Mouse (Mus musculus) myocyte (in vitro differentiated cells): Measurements from ENCODE around the gene Olfr49. TPM values are rescaled to one million over a fixed set of nuclear protein-coding genes. Genes with fewer than 3 reads are reported as not detected.

ENCODE experiments used
- H3K27me3 ChIP-seq: one replicate; pipeline ENCODE4 v1.6.1; 2011; ENCODE audit not compliant: control insufficient read depth, insufficient read depth, insufficient read length
- H3K36me3 ChIP-seq: one replicate; pipeline ENCODE4 v1.6.1; 2011; ENCODE audit not compliant: control insufficient read depth, insufficient read depth
- H3K4me2 ChIP-seq: one replicate; pipeline ENCODE4 v1.6.1; 2011; ENCODE audit warnings: low read depth, control low read depth
- H3K4me3 ChIP-seq: one replicate; pipeline ENCODE4 v1.5.1; 2011; ENCODE audit warnings: mild to moderate bottlenecking, control low read depth, moderate library complexity
- H3K79me2 ChIP-seq: one replicate; pipeline ENCODE4 v1.6.1; 2011; ENCODE audit not compliant: control insufficient read depth, insufficient read depth
- H3ac ChIP-seq: one replicate; pipeline ENCODE4 v1.6.1; 2011; ENCODE audit not compliant: control insufficient read depth, insufficient read length
- CEBPB ChIP-seq: IDR thresholded peaks from 2 replicates; pipeline ENCODE4 v1.6.1; 2011; ENCODE audit warnings: mild to moderate bottlenecking, moderate library complexity; ENCODE audit not compliant: poor library complexity, insufficient read depth, severe bottlenecking
- E2F4 ChIP-seq: IDR thresholded peaks from one replicate; pipeline ENCODE4 v1.6.1; 2011; ENCODE audit warnings: mild to moderate bottlenecking, control low read depth, moderate library complexity; ENCODE audit not compliant: insufficient read depth
- MAX ChIP-seq: IDR thresholded peaks from one replicate; pipeline ENCODE4 v1.6.1; 2011; ENCODE audit warnings: low read depth, mild to moderate bottlenecking, control low read depth
- MYOD1 ChIP-seq, 3 experiments: IDR thresholded peaks; one replicate each; pipeline ENCODE4 v1.6.1; 2011; ENCODE audit warnings: control low read depth in 2 of 3, low read depth in 2 of 3, mild to moderate bottlenecking in 2 of 3, moderate library complexity in 1 of 3; ENCODE audit not compliant: insufficient read length in 2 of 3, control insufficient read depth in 1 of 3
- MYOG ChIP-seq, 3 experiments: IDR thresholded peaks; one replicate each; pipeline ENCODE4 v1.6.1; 2011; ENCODE audit warnings: control low read depth in 2 of 3, low read depth in 2 of 3, mild to moderate bottlenecking in 2 of 3; ENCODE audit not compliant: insufficient read length in 2 of 3, control insufficient read depth in 1 of 3, insufficient read depth in 1 of 3
- POLR2A ChIP-seq: IDR thresholded peaks from one replicate; pipeline ENCODE4 v1.6.1; 2011; ENCODE audit warnings: low read depth, mild to moderate bottlenecking, control low read depth, moderate library complexity; ENCODE audit not compliant: insufficient read length
- POLR2AphosphoS2 ChIP-seq: IDR thresholded peaks from one replicate; pipeline ENCODE4 v1.6.1; 2011; ENCODE audit warnings: low read depth, control low read depth; ENCODE audit not compliant: insufficient read length
- REST ChIP-seq: IDR thresholded peaks from one replicate; pipeline ENCODE4 v1.6.1; 2011; ENCODE audit warnings: mild to moderate bottlenecking, control low read depth, moderate library complexity; ENCODE audit not compliant: insufficient read depth, insufficient read length
- SRF ChIP-seq: IDR thresholded peaks from one replicate; pipeline ENCODE4 v1.6.1; 2011; ENCODE audit warnings: low read depth; ENCODE audit not compliant: control insufficient read depth, insufficient read length
- TCF12 ChIP-seq: IDR thresholded peaks from one replicate; pipeline ENCODE4 v1.6.1; 2011; ENCODE audit warnings: mild to moderate bottlenecking, control low read depth; ENCODE audit not compliant: poor library complexity, insufficient read depth, severe bottlenecking
- TCF3 ChIP-seq: IDR thresholded peaks from one replicate; pipeline ENCODE4 v1.6.1; 2011; ENCODE audit warnings: low read depth, control low read depth; ENCODE audit not compliant: insufficient read length
- USF1 ChIP-seq: IDR thresholded peaks from one replicate; pipeline ENCODE4 v1.6.1; 2011; ENCODE audit warnings: low read depth, mild to moderate bottlenecking, control low read depth, moderate library complexity
- polyA plus RNA-seq: library from polyadenylated mRNA; unstranded; fragments of >200 nt; fragmentation: generic; extraction: Trizol; gene quantifications from one replicate; pipeline ENCODE4 v1.2.1, GENCODE M21; 2012; ENCODE audit warnings: missing spikeins

The Olfr49 gene
- polyA plus RNA-seq, 1 experiment: not detected

DNA sequence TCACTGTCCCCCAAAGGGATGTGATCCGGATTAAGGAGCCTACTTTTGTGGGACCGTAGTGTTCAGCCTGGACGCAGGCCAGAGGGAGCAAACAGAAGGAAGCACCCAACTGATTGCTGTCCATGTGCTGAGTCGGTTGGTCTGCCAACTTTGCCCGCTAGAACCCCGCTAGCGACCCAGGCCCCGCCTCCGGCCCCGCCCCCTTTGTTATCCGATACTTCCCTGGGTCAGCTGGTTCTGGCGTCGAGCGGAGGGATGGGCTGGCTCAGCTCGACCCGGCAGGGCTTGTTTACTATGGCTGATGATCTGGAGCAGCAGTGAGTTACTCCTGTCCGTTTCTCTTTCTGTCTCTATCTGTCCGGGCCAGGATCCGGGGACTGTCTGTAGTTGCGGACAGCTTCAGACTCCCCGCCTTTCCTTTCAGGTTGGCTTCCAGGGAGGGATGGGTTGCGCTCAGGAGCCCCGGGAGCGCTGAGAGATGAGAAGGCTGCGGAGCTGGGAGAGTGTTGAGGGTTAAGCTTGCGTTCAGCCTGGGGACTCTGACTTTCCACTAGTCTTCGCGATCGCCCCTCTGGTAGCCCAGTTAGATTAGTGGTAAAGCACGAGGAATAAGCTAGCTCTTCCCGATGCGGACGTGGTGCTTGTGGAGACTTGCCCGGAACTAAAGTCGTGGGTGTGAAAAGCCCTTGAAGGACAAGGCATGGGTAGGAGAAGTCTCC lies 25.6 kb downstream of the Olfr49 start:
- TF ChIP-seq MAX (no peak), MYOD1 (IDR thresholded peaks at IDR 0.05; ENCODE audit: control insufficient read depth in 1 of 3, insufficient read length in 2 of 3, low read depth in 2 of 3) (no peak), USF1 (peak; percentile 71), CEBPB (no peak), SRF (no peak), E2F4 (no peak), POLR2A (peak; percentile 74), REST (no peak), TCF12 (no peak), POLR2AphosphoS2 (peak; percentile 75), TCF3 (no peak), MYOG (IDR thresholded peaks at IDR 0.05; ENCODE audit: control insufficient read depth in 1 of 3, insufficient read depth in 1 of 3, insufficient read length in 2 of 3, low read depth in 2 of 3) (no peak)
- H3K4me2 ChIP-seq: peak overlapping the region; percentile 90

DNA sequence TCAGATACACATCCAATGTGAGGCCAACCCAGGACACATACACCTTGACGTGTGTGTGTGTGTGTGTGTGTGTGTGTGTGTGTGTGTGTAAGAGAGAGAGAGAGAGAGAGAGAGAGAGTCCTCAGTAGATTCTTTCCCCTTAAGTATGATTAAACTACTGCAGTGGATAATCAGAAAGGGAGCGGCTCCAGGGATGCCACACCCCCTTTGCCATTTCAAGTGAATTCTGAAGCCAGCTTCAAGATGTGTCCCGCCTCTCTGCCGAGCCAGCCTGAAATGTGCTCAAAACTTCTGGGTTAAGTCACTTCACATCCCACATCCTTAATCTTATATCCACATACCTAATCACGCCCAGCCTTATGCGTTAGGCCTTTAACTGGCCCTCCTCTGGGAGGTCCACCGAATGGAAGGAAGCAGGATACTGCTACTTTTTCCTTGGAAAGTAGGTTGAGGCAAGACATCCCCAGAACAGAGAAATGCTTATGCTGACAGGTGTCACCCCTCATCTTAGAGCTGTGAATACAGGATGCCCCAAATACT lies 26.5 kb downstream of the Olfr49 start:
- Histone ChIP-seq H3K27me3 (no peaks in the 10 kb centered on the region), H3K4me3 (no peak overlapping the region), H3K79me2 (peaks cover 5% of the 10 kb centered on the region), H3ac (no peak overlapping the region), H3K36me3 (no peaks in the 10 kb centered on the region), H3K4me2 (peak overlapping the region; percentile 90)
- no peak for TF ChIP-seq E2F4
- no peak for TF ChIP-seq USF1
- TF ChIP-seq REST: no peak
- no peak for TF ChIP-seq MAX
- TF ChIP-seq TCF12: no peak

More for the DNA sequence above, 25.6 kb downstream of the Olfr49 start:
- Histone ChIP-seq H3K79me2 (no peaks in the 10 kb centered on the region), H3ac (no peak overlapping the region), H3K4me3 (peak overlapping the region; percentile 57), H3K36me3 (no peaks in the 10 kb centered on the region), H3K27me3 (no peaks in the 10 kb centered on the region)

DNA sequence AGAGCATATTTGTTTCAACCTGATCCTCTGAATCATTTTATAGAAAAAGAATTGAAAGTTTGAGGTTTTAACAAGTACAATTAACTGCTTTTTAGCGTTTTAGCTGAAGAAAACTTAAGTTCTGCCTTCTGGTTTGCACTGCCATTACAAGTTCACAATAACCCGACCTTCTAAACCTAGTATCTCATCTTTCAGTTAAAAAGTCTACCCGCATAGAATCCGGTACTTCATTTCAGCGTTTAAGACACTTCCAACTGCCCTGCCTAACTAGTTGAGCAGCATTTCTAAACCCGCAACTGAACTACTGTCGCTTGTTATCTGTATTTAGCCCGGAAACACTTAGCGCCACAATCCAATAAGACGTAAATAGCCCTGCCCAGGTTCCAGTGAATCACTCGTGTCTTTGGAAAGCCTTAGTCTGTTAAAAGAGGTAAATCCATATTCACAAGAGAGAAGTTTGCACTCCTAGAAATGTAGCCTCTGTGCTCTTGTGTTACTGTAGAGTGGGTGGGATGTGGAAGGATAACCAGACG lies 30.0 kb downstream of the Olfr49 start:
- Histone ChIP-seq H3K27me3 (no peaks in the 10 kb centered on the region), H3K36me3 (no peaks in the 10 kb centered on the region), H3ac (no peak overlapping the region), H3K4me2 (peak overlapping the region; percentile 93), H3K4me3 (peak overlapping the region; percentile 85), H3K79me2 (peaks cover 38% of the 10 kb centered on the region)
- TF ChIP-seq MYOD1 (IDR thresholded peaks at IDR 0.05; ENCODE audit: control insufficient read depth in 1 of 3, insufficient read length in 2 of 3, low read depth in 2 of 3) (no peak), MYOG (IDR thresholded peaks at IDR 0.05; ENCODE audit: control insufficient read depth in 1 of 3, insufficient read depth in 1 of 3, insufficient read length in 2 of 3, low read depth in 2 of 3) (no peak), USF1 (no peak), POLR2A (no peak), SRF (no peak), REST (no peak), MAX (no peak), CEBPB (no peak), TCF3 (no peak), POLR2AphosphoS2 (no peak), TCF12 (no peak), E2F4 (no peak)

DNA sequence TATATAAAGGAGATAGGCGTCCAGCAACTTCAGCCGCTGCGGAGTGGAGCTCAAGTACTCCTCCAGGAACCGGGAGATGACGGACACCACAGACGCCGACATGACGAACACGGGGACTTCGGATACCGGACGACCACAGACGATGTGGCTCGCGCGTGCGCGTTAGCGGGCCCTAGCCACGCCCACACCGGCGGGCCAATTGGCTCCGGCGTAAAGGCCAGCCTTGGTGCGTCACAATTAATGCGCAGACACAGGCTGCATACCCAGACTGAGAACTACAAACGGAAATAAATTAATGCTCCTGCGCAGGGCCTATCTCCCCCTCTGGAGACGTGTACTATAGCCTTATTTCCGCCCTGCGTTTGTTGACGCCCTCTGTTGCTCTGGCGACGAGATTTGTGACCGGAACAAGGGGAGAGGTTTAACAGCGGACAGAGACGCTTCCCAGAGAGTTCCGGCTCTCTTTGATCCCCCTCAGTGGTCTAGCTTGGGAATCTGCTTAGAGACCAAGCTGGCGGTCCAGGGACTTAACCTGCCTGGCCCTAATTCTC lies 30.9 kb downstream of the Olfr49 start, which contains the start of the genes Dad1 and Abhd4:
Gene Dad1, minus strand, starts transcription at position 364 of the 551 bp plus-strand sequence.
Gene Abhd4, plus strand, starts transcription at position 448 of the 551 bp plus-strand sequence.
- Histone ChIP-seq H3K4me3 (peak within 1 kb of the TSS; percentile 85), H3K79me2 (peaks cover 47% of the 10 kb centered on the region), H3K36me3 (no peaks in the 10 kb centered on the region), H3ac (no peak within 1 kb of the TSS), H3K27me3 (no peaks in the 10 kb centered on the region), H3K4me2 (peak within 1 kb of the TSS; percentile 93)
- peak; percentile 48 for TF ChIP-seq SRF
- peak; percentile 98 for TF ChIP-seq POLR2A
- no peak for TF ChIP-seq MYOG (IDR thresholded peaks at IDR 0.05; ENCODE audit: control insufficient read depth in 1 of 3, insufficient read depth in 1 of 3, insufficient read length in 2 of 3, low read depth in 2 of 3)
- TF ChIP-seq USF1: peak; percentile 7
- no peak for TF ChIP-seq E2F4
- peak; percentile 96 for TF ChIP-seq POLR2AphosphoS2
- TF ChIP-seq REST: no peak
- TF ChIP-seq TCF12: no peak

DNA sequence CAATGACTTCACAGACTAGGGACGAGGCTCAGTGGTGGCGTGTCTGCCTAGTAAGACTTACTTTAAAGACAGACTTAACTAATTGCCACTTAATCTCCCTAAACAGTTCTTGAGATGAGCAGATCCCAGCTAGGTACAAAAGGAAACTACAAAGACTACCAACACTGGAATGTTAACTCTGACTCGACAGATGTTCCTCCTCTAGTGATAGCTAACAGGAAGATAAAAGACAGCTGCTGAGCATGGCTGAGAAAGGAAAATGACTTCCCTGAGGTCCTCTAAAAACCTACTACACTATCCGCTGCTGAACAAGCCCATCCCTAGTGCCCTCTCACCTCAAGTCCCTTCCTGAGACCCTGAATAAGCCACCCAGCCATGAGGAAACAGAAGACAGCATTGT lies 34.6 kb downstream of the Olfr49 start:
- Histone ChIP-seq H3K27me3 (no peaks in the 10 kb centered on the region), H3K4me3 (no peak overlapping the region), H3K36me3 (peaks cover 14% of the 10 kb centered on the region), H3K79me2 (peaks cover 80% of the 10 kb centered on the region), H3ac (no peak overlapping the region), H3K4me2 (no peak overlapping the region)
- TF ChIP-seq SRF: no peak
- no peak for TF ChIP-seq MYOG (IDR thresholded peaks at IDR 0.05; ENCODE audit: control insufficient read depth in 1 of 3, insufficient read depth in 1 of 3, insufficient read length in 2 of 3, low read depth in 2 of 3)
- no peak for TF ChIP-seq MAX
